Mouse (Mus musculus) midbrain, embryonic 10.5 days (tissue): ENCODE results near the gene Strc. TPM values are rescaled to one million over a fixed set of nuclear protein-coding genes. Genes with fewer than 3 reads are reported as not detected.

Experiments
- DNase-seq: peaks from one replicate; pipeline ENCODE4 v3.0.0-alpha.2; 2017; ENCODE audit warnings: low spot score
- H3K27ac ChIP-seq: fragments of 300-500 bp; sonication (generic); replicated peaks from 2 replicates; pipeline ENCODE4 v1.5.1; 2016; ENCODE audit warnings: mild to moderate bottlenecking
- H3K27me3 ChIP-seq: fragments of 300-500 bp; sonication (generic); 2 replicates; pipeline ENCODE4 v1.6.1; 2016; ENCODE audit warnings: low read depth, mild to moderate bottlenecking; ENCODE audit not compliant: poor library complexity, severe bottlenecking
- H3K36me3 ChIP-seq: fragments of 300-500 bp; sonication (generic); 2 replicates; pipeline ENCODE4 v1.6.1; 2016; ENCODE audit warnings: mild to moderate bottlenecking, moderate library complexity
- H3K4me1 ChIP-seq: fragments of 300-500 bp; sonication (generic); 2 replicates; pipeline ENCODE4 v1.6.1; 2016
- H3K4me3 ChIP-seq: fragments of 300-500 bp; sonication (generic); 2 replicates; pipeline ENCODE4 v1.5.1; 2016; ENCODE audit warnings: mild to moderate bottlenecking, moderate library complexity
- H3K9me3 ChIP-seq: fragments of 300-500 bp; sonication (generic); replicated peaks from 2 replicates; pipeline ENCODE4 v1.6.1; 2016; ENCODE audit warnings: mild to moderate bottlenecking
- WGBS: fragments of 180-500 bp; shearing (Covaris S2); methylation state at CpG from one replicate; pipeline ENCODE4 v1.1.7; 2016; 5-methylcytosine and 5-hydroxymethylcytosine counted together
- polyA plus RNA-seq: library from polyadenylated mRNA; unstranded; fragments of >200 nt; fragmentation: Nextera tagmentation; extraction: Ambion mirVana; gene quantifications from 2 replicates; pipeline ENCODE4 v1.2.1, GENCODE M21; 2016

Strc gene
- polyA plus RNA-seq, 1 experiment from 2014 or later = not detected

DNA sequence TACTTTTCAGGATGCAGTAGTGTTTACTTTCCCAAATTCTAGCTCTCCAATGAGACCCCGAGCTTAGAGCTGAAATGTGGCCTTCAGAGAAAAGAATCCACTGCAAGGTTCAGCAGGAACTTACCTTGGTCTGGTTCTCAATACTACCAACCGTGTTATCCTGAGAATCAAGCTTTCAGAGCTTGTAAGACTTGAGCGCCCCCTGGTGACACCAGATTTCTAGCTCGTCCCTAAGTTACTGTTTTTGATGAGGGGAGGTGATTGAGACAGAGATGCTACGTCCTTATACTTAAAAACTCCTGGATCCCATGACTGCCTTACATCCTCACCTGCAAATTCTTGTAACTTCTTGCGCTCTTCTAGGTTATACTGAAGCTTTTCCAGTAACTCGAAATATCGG lies 9.7 kb upstream of the Strc start:
- 15% methylated on average over 8 of the region's 8 CpGs for WGBS
- H3K4me3 ChIP-seq = no peak overlapping the region
- H3K27me3 ChIP-seq = no peaks in the 10 kb centered on the region
- peak; percentile 75 for DNase-seq
- H3K27ac ChIP-seq = no peak overlapping the region
- no peaks in the 10 kb centered on the region for H3K36me3 ChIP-seq
- no peaks in the 10 kb centered on the region for H3K9me3 ChIP-seq
- H3K4me1 ChIP-seq = no peaks in the 10 kb centered on the region

DNA sequence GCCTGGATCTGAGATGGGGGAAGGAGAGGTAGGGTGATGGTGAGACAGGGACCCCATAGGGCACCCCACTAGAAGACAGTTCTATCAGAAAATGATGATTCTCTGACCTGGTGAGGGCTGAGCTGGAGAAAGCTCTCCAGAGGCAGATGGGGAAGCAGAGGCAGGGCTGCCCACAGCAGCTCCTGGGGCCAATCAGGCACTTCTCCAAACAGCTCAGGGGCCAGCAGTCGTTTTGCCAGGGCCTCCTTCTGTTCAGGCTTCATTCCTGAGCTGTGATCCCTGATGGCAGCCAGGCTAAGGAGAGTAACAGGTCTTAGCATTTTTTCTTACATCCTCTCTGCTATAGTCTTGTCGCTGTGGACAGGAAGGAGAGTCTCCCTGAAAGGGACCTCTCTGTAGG lies 12.2 kb downstream of the Strc start:
- no peak overlapping the region for H3K4me3 ChIP-seq
- H3K4me1 ChIP-seq = no peaks in the 10 kb centered on the region; the same call in 1 of the 2 replicates
- no peaks in the 10 kb centered on the region for H3K27me3 ChIP-seq
- no peaks in the 10 kb centered on the region for H3K36me3 ChIP-seq
- no peak for DNase-seq
- no peak overlapping the region for H3K27ac ChIP-seq
- no peaks in the 10 kb centered on the region for H3K9me3 ChIP-seq
- 63% methylated on average over 2 of the region's 2 CpGs for WGBS

DNA sequence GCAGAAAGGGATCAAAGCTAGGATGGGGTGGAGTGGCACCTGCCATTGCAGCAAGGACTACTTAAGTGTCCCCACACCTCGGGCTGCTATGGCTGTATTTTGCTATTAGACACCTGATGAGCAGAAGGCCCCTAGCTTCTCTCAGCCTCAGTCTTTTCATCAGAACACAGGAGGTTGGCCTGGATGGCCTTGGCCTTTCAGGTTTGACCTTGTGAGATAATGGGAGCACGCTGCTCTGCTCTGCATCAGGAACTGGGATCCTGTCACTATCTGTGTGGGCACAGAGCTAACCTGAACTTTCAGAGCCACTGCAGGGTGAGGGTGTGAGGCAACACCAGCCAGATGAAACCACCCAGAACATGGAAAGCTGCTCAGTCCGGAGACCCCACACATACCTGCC lies 14.7 kb downstream of the Strc start:
- no peaks in the 10 kb centered on the region for H3K36me3 ChIP-seq
- H3K27ac ChIP-seq = no peak overlapping the region
- no peaks in the 10 kb centered on the region for H3K9me3 ChIP-seq
- no peak for DNase-seq
- H3K4me1 ChIP-seq = no peaks in the 10 kb centered on the region; the same call in 1 of the 2 replicates
- no peak overlapping the region for H3K4me3 ChIP-seq
- no peaks in the 10 kb centered on the region for H3K27me3 ChIP-seq
- whole genome bisulfite sequencing = 72% methylated on average over 3 of the region's 3 CpGs

DNA sequence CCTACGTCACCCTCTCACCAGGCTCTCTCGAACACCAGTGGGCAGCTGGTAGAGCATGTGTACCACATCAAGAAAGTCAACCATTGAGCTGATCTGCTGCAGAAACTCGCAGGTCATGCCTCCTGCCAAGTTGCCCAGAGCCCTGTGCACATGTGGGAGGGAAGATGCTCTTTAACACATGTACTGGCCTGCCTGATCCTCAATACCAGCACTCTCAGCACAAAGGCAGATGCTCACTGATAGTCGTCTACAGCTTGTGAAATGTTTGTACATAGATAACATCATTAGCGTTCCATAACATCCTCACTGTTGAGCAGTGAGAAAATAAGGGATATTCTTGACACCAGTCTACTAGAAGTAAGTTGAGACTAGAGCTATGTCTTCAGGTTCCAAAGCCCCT lies 16.0 kb downstream of the Strc start:
- H3K9me3 ChIP-seq = no peaks in the 10 kb centered on the region
- no peaks in the 10 kb centered on the region for H3K36me3 ChIP-seq
- no peaks in the 10 kb centered on the region for H3K27me3 ChIP-seq
- no peaks in the 10 kb centered on the region for H3K4me1 ChIP-seq
- no peak overlapping the region for H3K27ac ChIP-seq
- DNase-seq = no peak
- H3K4me3 ChIP-seq = no peak overlapping the region
- WGBS = 88% methylated on average over 5 of the region's 5 CpGs

- Histone ChIP-seq H3K4me3 (no peak overlapping the region), H3K27ac (no peak overlapping the region), H3K4me1 (no peaks in the 10 kb centered on the region), H3K36me3 (no peaks in the 10 kb centered on the region), H3K27me3 (no peaks in the 10 kb centered on the region), H3K9me3 (no peaks in the 10 kb centered on the region)
- 89% methylated on average over 2 of the region's 2 CpGs for whole genome bisulfite sequencing
- no peak for DNase-seq
These were observed 18.1 kb downstream of the Strc start for GRCm38 (mm10) chr2:121368831-121369230.

- 96% methylated on average over 3 of the region's 3 CpGs for WGBS
- no peak for DNase-seq
- Histone ChIP-seq H3K9me3 (no peaks in the 10 kb centered on the region), H3K4me3 (no peak overlapping the region), H3K4me1 (peaks cover 9% of the 10 kb centered on the region), H3K36me3 (no peaks in the 10 kb centered on the region), H3K27me3 (peaks cover 14% of the 10 kb centered on the region), H3K27ac (no peak overlapping the region)
These were observed 23.3 kb downstream of the Strc start for GRCm38 (mm10) chr2:121363656-121364055.

GRCm38 (mm10) chr2:121359461-121359860 lies 27.5 kb downstream of the Strc start:
- DNase-seq = no peak
- Histone ChIP-seq H3K4me3 (no peak overlapping the region), H3K27ac (no peak overlapping the region), H3K36me3 (no peaks in the 10 kb centered on the region), H3K9me3 (no peaks in the 10 kb centered on the region), H3K4me1 (peaks cover 23% of the 10 kb centered on the region), H3K27me3 (peaks cover 40% of the 10 kb centered on the region)
- WGBS = 58% methylated on average over 4 of the region's 4 CpGs

DNA sequence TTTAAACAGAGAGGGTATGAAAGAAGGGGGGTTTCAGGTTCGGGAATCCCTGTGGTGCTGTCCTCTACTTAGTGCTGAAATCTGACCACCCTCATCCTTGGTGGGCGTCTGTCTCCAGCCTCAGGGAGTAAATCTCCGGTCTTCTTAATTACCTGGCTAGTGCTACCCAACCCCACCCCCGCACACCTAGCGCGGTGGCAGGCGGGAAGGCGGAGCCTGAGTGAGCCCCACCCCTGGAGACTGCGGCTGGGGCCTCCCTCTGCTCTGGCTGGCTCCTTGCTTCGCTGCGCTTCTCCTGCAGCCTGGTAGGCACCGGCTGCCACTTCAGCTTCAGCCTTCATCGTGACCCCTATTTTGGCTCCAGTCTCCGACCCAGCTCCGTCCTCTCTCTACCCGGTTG lies 28.6 kb downstream of the Strc start:
- Histone ChIP-seq H3K9me3 (no peaks in the 10 kb centered on the region), H3K27me3 (peaks cover 40% of the 10 kb centered on the region), H3K36me3 (no peaks in the 10 kb centered on the region), H3K27ac (peak overlapping the region; percentile 3), H3K4me3 (peak overlapping the region; percentile 50), H3K4me1 (peaks cover 29% of the 10 kb centered on the region)
- under 1% methylated on average over 16 of the region's 16 CpGs for WGBS
- DNase-seq = peak; percentile 40

- no peak for DNase-seq
- peak overlapping the region; percentile 50 for H3K4me3 ChIP-seq
- H3K27ac ChIP-seq = no peak overlapping the region
- no peaks in the 10 kb centered on the region for H3K36me3 ChIP-seq
- WGBS = 5% methylated on average over 4 of the region's 4 CpGs
- no peaks in the 10 kb centered on the region for H3K9me3 ChIP-seq
- peaks cover 40% of the 10 kb centered on the region for H3K27me3 ChIP-seq
- H3K4me1 ChIP-seq = peaks cover 29% of the 10 kb centered on the region
These were observed 29.0 kb downstream of the Strc start for GRCm38 (mm10) chr2:121357961-121358360.

DNA sequence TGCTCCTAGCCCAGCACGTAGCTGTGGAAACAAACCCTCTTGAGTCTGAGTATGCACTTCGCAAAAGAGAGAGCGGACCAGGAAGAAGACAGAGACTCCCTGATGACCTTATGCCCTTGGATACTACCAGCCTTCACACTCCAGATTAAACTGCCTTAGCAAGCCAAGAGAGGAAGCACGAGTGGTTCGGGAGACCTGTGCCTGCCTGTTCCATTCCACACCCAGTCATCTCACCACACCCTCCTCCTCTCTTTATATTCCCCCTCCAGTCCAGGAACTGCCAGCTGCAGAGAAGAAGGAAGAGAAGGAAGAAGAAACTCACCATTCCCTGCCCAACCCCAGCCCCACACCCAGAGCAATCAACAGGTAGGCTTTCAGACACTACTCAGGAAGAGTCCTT lies 29.5 kb downstream of the Strc start, which contains the start of gene Ckmt1:
Gene Ckmt1, plus strand, starts transcription at position 221 of the 400 bp plus-strand sequence.
- DNase-seq = no peak
- Histone ChIP-seq H3K4me1 (peaks cover 29% of the 10 kb centered on the region), H3K36me3 (no peaks in the 10 kb centered on the region), H3K9me3 (no peaks in the 10 kb centered on the region), H3K4me3 (peak within 1 kb of the TSS; percentile 50), H3K27ac (peak within 1 kb of the TSS; percentile 3), H3K27me3 (peaks cover 40% of the 10 kb centered on the region)
- WGBS = 64% methylated on average over 5 of the region's 5 CpGs

- Histone ChIP-seq H3K36me3 (no peaks in the 10 kb centered on the region), H3K9me3 (no peaks in the 10 kb centered on the region), H3K4me3 (peak within 1 kb of the TSS; percentile 88), H3K27ac (peak within 1 kb of the TSS; percentile 92), H3K4me1 (peaks cover 29% of the 10 kb centered on the region), H3K27me3 (peaks cover 39% of the 10 kb centered on the region)
- WGBS = under 1% methylated on average over 58 of the region's 58 CpGs
- DNase-seq = peak; percentile 98
These were observed 32.0 kb downstream of the Strc start, which contains the start of gene Ppip5k1 for GRCm38 (mm10) chr2:121354820-121355592. Ppip5k1 (minus strand) TSS chr2:121355396.

DNA sequence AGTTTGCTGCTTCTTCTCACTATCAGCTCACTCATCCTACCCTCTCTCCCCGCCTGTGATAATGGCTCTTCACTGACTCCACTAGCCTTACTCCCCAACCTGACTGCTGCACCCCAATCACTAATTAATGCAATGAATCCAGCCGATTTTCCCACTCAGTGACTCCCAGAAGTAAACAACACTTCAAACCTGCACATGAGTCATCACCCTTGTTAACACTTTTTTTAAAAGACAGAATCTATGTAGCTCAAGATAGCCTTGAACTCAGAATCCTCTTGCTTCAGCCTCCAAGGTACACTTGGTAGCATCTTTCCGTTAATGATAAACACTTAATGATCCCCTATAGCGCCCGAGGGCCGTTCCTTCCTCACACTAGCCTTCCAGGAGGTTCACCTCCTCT lies 32.6 kb downstream of the Strc start:
- no peak for DNase-seq

DNA sequence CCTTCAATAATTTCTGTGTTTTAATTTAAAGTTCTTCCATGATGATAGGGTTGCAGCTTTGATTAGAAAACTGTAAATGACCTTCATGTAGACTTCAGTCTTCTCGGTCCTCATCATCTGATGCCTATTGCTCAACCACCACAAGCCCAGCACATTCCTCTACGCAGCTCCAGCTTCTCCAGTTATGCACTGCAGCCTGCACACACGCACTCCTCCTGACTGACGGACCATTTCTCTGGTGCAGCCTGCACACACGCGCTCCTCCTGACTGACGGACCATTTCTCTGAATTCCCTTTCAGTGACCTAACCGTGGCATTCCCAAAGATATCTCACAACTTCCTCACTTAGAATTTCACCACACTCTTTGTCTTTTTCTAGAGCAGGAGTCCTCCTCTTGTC lies 33.8 kb downstream of the Strc start:
- H3K27me3 ChIP-seq = peaks cover 21% of the 10 kb centered on the region
- peaks cover 4% of the 10 kb centered on the region; the same call in 1 of the 2 replicates for H3K36me3 ChIP-seq
- H3K4me1 ChIP-seq = peaks cover 15% of the 10 kb centered on the region
- no peaks in the 10 kb centered on the region for H3K9me3 ChIP-seq
- WGBS = 77% methylated on average over 8 of the region's 8 CpGs
- no peak overlapping the region for H3K27ac ChIP-seq
- DNase-seq = no peak
- no peak overlapping the region for H3K4me3 ChIP-seq

More for the DNA sequence above, 32.6 kb downstream of the Strc start:
- H3K36me3 ChIP-seq = 0 out of 2 replicates have a peak, but pooled peaks cover 4% of the 10 kb centered on the region
- H3K4me3 ChIP-seq = peak overlapping the region; percentile 88
- peaks cover 33% of the 10 kb centered on the region for H3K27me3 ChIP-seq
- H3K4me1 ChIP-seq = peaks cover 27% of the 10 kb centered on the region
- 6% methylated on average over 6 of the region's 6 CpGs for WGBS
- no peaks in the 10 kb centered on the region for H3K9me3 ChIP-seq
- H3K27ac ChIP-seq = peak overlapping the region; percentile 92
